Mouse (Mus musculus): ENCODE results near the gene Tmem168.

The Tmem168 gene

DNA sequence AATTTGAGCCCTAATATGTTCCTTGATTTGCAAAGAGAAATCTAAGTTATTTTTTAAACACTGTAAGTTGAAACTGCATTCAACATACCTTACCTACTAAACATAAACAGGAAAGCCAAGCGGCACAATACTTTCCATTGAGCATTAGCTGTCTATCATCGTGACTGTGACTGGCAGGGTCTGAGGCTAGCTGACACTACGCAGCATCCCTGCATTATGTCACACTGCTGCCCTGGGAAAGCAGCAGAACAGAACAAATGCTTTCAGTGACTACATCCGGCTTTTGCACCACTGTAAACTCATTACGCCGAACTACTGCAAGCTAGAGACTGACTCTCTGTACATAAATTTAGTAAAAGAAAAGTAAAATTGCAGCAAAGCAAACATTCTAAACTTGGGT, 23.1 kb downstream of the Tmem168 start:
- DNase-seq = no peak

DNA sequence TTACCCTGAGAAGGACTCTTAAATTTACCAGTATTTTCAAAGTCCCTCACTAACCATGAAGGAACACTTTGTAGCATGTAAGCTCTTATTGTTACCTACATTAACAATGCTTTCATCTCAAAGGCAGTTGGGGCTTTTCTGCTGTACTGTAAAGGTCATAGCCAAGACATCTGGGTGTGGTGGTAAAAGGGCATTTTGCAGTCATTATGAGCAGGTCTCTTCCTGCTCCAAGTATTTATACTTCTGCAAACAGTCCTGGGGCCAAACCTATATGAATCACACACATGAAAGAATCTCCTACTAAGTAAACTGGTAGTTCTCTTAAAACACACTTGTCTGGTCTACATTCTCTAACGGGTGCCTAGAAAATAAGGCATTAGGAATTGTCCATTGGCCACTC, 25.8 kb downstream of the Tmem168 start:
- no peak for DNase-seq

DNA sequence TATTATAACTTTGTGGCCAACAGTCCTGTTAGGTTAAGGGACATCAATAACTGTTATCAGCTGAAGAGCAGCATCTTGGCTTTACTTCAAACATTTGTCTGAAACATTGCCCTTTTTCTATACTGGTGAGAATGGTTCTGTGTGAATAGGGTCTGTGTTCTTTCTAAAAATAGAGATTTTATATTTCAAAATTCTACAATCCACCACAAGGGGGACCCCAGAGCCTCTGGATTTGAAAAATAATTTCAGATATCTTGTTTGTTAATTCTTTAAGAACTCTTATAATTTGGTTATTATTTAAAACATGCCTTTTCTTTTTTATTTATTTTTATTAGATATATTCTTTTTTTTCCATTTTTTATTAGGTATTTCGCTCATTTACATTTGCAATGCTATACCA, 42.2 kb downstream of the Tmem168 start:
- DNase-seq = peak in 1 of 2 experiments; percentile 14

DNA sequence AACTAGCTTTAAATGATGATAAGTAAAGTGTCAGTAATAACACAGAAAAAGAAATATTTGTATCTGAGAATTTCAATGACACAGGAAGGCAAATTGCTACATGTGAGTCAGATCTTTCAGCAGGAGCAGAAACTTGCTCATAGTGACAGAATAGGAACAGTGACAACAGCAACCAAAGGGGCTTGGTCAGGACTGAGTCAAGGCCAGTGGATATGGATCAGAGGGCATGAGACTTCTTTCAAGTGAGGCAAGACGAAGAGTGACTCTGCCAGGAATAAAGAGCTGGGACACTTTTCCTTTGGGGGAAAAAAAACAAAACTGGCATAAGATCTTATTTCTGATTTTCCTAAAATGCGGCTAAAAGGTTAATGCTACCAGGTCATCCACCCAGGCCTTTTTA, 52.6 kb downstream of the Tmem168 start:
- no peak for DNase-seq

DNA sequence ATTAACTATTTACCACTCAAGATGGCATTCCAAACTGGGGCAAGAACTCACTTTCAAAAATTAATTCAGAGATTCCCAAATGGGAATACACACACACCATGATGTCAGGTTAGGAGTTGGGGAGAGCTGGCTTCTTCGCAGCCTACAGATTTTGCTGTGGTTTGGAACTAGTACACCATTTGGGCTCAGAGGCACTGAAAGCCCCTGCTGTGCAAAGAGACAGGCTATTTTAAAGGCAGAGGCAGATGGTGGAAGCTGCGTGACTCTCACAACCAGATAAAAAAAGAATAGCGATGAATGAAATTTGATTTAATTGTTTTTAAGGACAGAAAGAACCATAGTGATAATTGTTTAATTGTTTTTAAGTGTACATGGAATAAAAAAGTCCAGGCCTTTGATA, 66.1 kb downstream of the Tmem168 start:
- DNase-seq = peak; percentile 53 to 72

DNA sequence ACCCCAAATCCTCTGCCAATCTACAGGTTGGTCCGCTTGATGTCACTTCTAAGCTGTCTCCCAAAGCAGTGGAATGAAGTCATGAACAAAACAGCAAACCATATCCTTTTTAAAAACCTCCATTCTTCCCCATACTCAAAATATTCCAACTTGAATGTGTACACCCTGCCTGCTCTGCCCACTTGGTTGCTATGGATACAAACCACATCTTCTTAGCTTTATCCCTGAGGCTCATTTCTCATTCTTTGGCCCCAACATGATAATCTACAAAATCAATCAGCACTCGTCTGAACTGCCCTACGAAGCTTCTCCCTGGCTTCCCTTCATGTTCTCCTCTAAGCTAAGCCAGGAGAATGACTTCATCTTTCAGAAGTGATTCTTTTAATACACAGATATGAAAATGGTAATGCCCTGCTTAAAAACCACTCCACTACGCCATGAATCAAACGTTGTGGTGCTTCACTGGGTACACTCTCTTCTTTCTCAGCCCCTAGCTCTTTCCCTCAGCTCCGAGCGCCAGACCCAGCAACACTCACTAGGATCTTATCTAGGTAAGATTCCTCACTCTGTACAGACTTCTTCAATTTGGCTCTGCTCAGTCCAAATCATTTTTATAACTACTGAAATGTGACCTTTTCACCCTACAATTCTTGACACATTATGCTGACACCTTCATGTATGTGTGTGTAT, 70.5 kb downstream of the Tmem168 start:
- no peak for DNase-seq

Data from cerebellum, postnatal 25 days (tissue).